In genomic region chr11:60127048-60127447, GRCm38 (mm10) we compare ENCODE assay signal across 8 mouse cellular contexts. TPM values are rescaled to one million over a fixed set of nuclear protein-coding genes. Genes with fewer than 3 reads are reported as not detected.
A peak's percentile ranks its signal among the peaks of the same experiment; 100 is the strongest.
DNase-seq lines count a peak whose midpoint lies in the region; ATAC-seq and TF ChIP-seq lines count a peak whose summit lies in the region.
"Had no signal": no experiment of that assay in that cellular context is flagged by ENCODE, and none has a peak within 500 bp of the region (broad histone marks: within the 10 kb centered on the region; RNA-seq: fewer than 3 reads in every experiment).

No protein-coding gene starts in this region.

- H3K36me3 ChIP-seq in kidney, postnatal 0 days (ENCODE audit: insufficient read depth, low read length) = no peaks in the 10 kb centered on the region
- H3K36me3 ChIP-seq in ES-Bruce4 (ENCODE audit: control insufficient read depth, insufficient read depth, low read length, poor library complexity, severe bottlenecking) = no peaks in the 10 kb centered on the region
- H3K36me3 ChIP-seq in limb, embryonic 12.5 days = 0 out of 2 replicates have a peak, but pooled peaks cover 6% of the 10 kb centered on the region
- H3K36me3 ChIP-seq in forebrain, embryonic 12.5 days (replicated peaks) = no peaks in the 10 kb centered on the region
- H3K36me3 ChIP-seq: neural tube, embryonic 12.5 days had no signal

- no peak overlapping the region for H3K4me3 ChIP-seq in kidney, postnatal 0 days (replicated peaks; ENCODE audit: low read depth, low read length)
- H3K4me3 ChIP-seq in ES-Bruce4 (ENCODE audit: low read depth, low read length) = no peak overlapping the region
- no peak overlapping the region for H3K4me3 ChIP-seq in limb, embryonic 12.5 days (replicated peaks)
- H3K4me3 ChIP-seq in forebrain, embryonic 12.5 days (replicated peaks) = no peak overlapping the region
- H3K4me3 ChIP-seq: neural tube, embryonic 12.5 days had no signal

- TF ChIP-seq CTCF in kidney, postnatal 0 days (IDR thresholded peaks at IDR 0.05; ENCODE audit: low read depth) = peak; percentile 46; the same call in 1 of the 2 replicates
- peak; percentile 17 for TF ChIP-seq CTCF in ES-Bruce4 (IDR thresholded peaks at IDR 0.05; ENCODE audit: low read depth, low read length)

- DNase-seq in kidney, postnatal 0 days (ENCODE audit: low spot score) = no peak
- no peak for DNase-seq in kidney, adult 18-20 months
- peak; percentile 56 for DNase-seq in MN1 (ENCODE audit: low spot score)
- no peak for DNase-seq in thymus, postnatal 14 days

- no peaks in the 10 kb centered on the region for H3K9me3 ChIP-seq in kidney, postnatal 0 days (replicated peaks; ENCODE audit: low read length)
- H3K9me3 ChIP-seq in ES-Bruce4 (replicated peaks; ENCODE audit: control insufficient read depth, insufficient read depth, low read length, poor library complexity, severe bottlenecking) = no peaks in the 10 kb centered on the region
- no peaks in the 10 kb centered on the region for H3K9me3 ChIP-seq in limb, embryonic 12.5 days
- no peaks in the 10 kb centered on the region for H3K9me3 ChIP-seq in forebrain, embryonic 12.5 days
- H3K9me3 ChIP-seq: neural tube, embryonic 12.5 days had no signal

- peaks cover 14% of the 10 kb centered on the region for H3K4me1 ChIP-seq in kidney, postnatal 0 days (replicated peaks; ENCODE audit: insufficient read depth, low read length)
- H3K4me1 ChIP-seq in ES-Bruce4 (ENCODE audit: control insufficient read depth, insufficient read depth, low read length) = peaks cover 10% of the 10 kb centered on the region
- peaks cover 49% of the 10 kb centered on the region for H3K4me1 ChIP-seq in limb, embryonic 12.5 days (replicated peaks)
- peaks cover 20% of the 10 kb centered on the region for H3K4me1 ChIP-seq in forebrain, embryonic 12.5 days

- H3K9ac ChIP-seq in kidney, postnatal 0 days (ENCODE audit: low read depth, low read length) = no peak overlapping the region
- H3K9ac ChIP-seq in ES-Bruce4 (ENCODE audit: low read depth, poor library complexity, severe bottlenecking) = no peak overlapping the region
- 0 out of 2 replicates have a peak overlapping the region, but pooled peaks have one; percentile 8 for H3K9ac ChIP-seq in limb, embryonic 12.5 days (replicated peaks)
- H3K9ac ChIP-seq in forebrain, embryonic 12.5 days = no peak overlapping the region
- H3K9ac ChIP-seq: neural tube, embryonic 12.5 days had no signal

- no peaks in the 10 kb centered on the region for H3K27me3 ChIP-seq in kidney, postnatal 0 days (ENCODE audit: insufficient read depth, low read length)
- no peaks in the 10 kb centered on the region for H3K27me3 ChIP-seq in ES-Bruce4 (ENCODE audit: control insufficient read depth, insufficient read depth, low read length, poor library complexity, severe bottlenecking)
- H3K27me3 ChIP-seq in limb, embryonic 12.5 days = no peaks in the 10 kb centered on the region
- no peaks in the 10 kb centered on the region for H3K27me3 ChIP-seq in forebrain, embryonic 12.5 days
- H3K27me3 ChIP-seq: neural tube, embryonic 12.5 days had no signal

- no peak overlapping the region for H3K27ac ChIP-seq in kidney, postnatal 0 days
- H3K27ac ChIP-seq in ES-Bruce4 (ENCODE audit: insufficient read depth, low read length) = no peak overlapping the region
- peak overlapping the region; percentile 72 for H3K27ac ChIP-seq in limb, embryonic 12.5 days
- no peak overlapping the region for H3K27ac ChIP-seq in forebrain, embryonic 12.5 days
- H3K27ac ChIP-seq: neural tube, embryonic 12.5 days had no signal

- no peak for TF ChIP-seq POLR2A in ES-Bruce4 (IDR thresholded peaks at IDR 0.05; ENCODE audit: insufficient read depth, low read length)

- TF ChIP-seq EP300 in ES-Bruce4 (IDR thresholded peaks at IDR 0.05; ENCODE audit: insufficient read depth, low read depth, low read length) = peak; percentile 73

- no peak overlapping the region for H3K4me2 ChIP-seq in kidney, postnatal 0 days (ENCODE audit: low read length)
- peak overlapping the region; percentile 28 for H3K4me2 ChIP-seq in limb, embryonic 12.5 days
- no peak overlapping the region for H3K4me2 ChIP-seq in forebrain, embryonic 12.5 days
- H3K4me2 ChIP-seq: neural tube, embryonic 12.5 days had no signal

- ATAC-seq in kidney, postnatal 0 days (replicated peaks; ENCODE audit: low FRiP score, low read depth) = no peak; the same call in 1 of the 2 replicates
- ATAC-seq in limb, embryonic 12.5 days (ENCODE audit: insufficient number of reproducible peaks, insufficient read depth, low FRiP score, low TSS enrichment, low read depth) = no peak
- ATAC-seq in forebrain, embryonic 12.5 days (ENCODE audit: low FRiP score) = no peak

RNA-seq across cellular contexts. Expression of gene Rai1, which starts 22.2 kb away (rescaled TPM):
- 14.6 and 15.2 TPM in 2 replicates for polyA plus RNA-seq in kidney, postnatal 0 days (2015; fragmentation: Nextera tagmentation; extraction: Ambion mirVana)
- polyA plus RNA-seq in ES-Bruce4 (2011; ENCODE audit: insufficient read depth, insufficient read length, low read depth, missing spikeins) = 21.9 and 27.4 TPM in 2 replicates
- 36.2 and 37.5 TPM in 2 replicates for polyA plus RNA-seq in limb, embryonic 12.5 days (2016; fragmentation: Nextera tagmentation; extraction: Ambion mirVana)
- polyA plus RNA-seq in forebrain, embryonic 12.5 days (2016; fragmentation: Nextera tagmentation; extraction: Ambion mirVana) = 34.2 and 35.1 TPM in 2 replicates
